Mouse (Mus musculus) gastrocnemius, adult 2 months (tissue): ENCODE results near the gene Kdelr2. TPM values are rescaled to one million over a fixed set of nuclear protein-coding genes. Genes with fewer than 3 reads are reported as not detected.
"Not testable (repeated sequence)": the region's sequence is repeated elsewhere in the genome, so short reads cannot be mapped to it uniquely, and the experiment has no call there.

Experiments
- DNase-seq: peaks from one replicate; pipeline ENCODE4 v3.0.0; 2022
- H3K27ac ChIP-seq: fragments of 200-600 bp; 2 replicates; pipeline ENCODE4 v1.8.1; 2022; ENCODE audit warnings: mild to moderate bottlenecking
- H3K4me3 ChIP-seq: fragments of 200-600 bp; 2 replicates; pipeline ENCODE4 v1.8.1; 2022; ENCODE audit warnings: mild to moderate bottlenecking, moderate library complexity
- CTCF ChIP-seq: fragments of 200-600 bp; IDR thresholded peaks from 2 replicates; pipeline ENCODE4 v1.8.1; 2022; ENCODE audit warnings: antibody characterized with exemption, mild to moderate bottlenecking, moderate library complexity
- intact Hi-C: fragments of 180-260 bp; cut with DNase I; formaldehyde crosslinking; loops from one replicate; pipeline ENCODE4 v1.15.1; 2025
- total RNA-seq, 2 experiments: library from RNA; stranded (reverse); gene quantifications; 2 replicates each; pipeline ENCODE4 v1.2.3; 2021

The Kdelr2 gene
- total RNA-seq, 2 experiments from 2014 or later, result 33.1 to 37.6 TPM

DNA sequence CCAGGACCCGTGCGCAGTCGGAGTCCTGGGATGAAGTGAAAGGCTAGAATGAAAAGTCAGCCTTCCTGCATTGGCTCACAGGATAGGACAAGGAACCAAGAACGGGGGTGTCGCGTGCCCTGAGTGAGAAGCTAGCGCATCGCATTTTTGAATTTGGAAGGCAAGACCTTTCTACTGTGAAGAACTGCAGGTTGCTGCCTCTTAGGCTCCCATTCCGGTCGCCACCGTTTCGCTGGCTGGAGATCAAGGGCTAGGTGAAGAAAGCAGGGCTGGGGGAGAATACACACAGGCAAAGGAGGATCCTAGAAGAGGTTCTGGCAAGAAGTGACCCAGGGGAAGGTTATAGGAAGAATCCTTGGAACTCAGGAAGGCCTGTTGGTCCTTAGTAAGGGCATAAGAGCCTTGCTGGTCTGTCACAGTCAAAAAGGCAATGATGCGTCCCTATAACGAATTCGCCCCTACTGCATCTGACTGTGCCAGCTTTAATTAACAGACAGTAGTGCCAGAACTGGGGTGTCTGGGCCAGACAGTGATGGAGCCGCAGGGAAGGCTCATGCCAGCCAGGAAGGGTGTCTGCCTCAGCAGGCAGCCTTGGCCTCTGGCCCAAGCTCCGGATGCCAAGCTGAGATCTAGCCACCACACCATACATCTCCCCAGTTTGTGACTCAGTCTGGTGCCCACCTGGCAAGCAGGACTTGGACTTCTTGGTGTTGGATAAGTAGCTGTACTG, 33.1 kb upstream of the Kdelr2 start:
- intact Hi-C loops, result no loop called here
- Histone ChIP-seq H3K4me3 (no peak overlapping the region), H3K27ac (no peak overlapping the region)
- TF ChIP-seq CTCF, result no peak
- no peak for DNase-seq

DNA sequence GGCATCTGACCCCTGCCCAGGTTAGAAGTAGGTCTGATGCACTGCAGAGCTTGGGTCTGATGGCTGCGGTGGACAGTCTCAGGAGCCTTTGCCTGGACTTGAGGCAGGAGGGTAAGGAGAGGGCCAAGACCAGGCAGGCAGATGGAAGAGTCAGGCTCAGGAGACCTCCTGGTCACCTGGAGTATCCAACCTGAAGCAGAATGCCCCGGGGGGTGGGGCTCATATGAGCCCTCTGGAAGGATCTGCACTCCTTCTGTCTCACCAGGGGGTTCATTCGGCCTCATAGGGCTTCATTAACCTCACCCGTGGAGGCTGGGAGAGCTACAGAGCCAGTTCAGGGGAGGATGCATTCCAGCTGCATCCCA, 32.5 kb upstream of the Kdelr2 start:
- no peak for TF ChIP-seq CTCF
- H3K27ac ChIP-seq, result no peak overlapping the region
- intact Hi-C loops, result no loop called here
- no peak overlapping the region for H3K4me3 ChIP-seq
- DNase-seq, result no peak

DNA sequence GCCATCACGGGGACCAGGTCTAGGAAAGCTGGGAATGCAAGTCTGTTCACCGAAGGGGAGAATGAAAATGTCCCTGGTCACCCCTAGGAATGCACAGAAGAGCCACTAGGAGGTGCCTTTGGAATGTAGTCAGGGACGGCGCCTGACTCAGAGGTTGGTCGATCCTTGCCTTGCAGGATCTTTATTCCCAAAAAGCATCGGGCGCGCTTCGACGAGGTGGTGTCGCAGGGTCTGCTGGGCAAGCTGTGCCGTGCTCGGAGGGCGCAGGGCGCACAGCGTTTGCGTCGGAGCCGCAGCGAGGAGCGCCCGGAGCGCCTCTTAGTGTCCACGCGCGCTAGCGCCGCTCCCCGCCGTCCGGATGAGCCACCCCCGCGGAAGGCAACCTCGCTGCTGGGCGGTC, 30.8 kb upstream of the Kdelr2 start:
- DNase-seq, result no peak
- intact Hi-C loops, result no loop called here
- no peak overlapping the region for H3K27ac ChIP-seq
- peak; percentile 34; the same call in 1 of the 2 replicates for TF ChIP-seq CTCF
- peak overlapping the region; percentile 62 for H3K4me3 ChIP-seq

DNA sequence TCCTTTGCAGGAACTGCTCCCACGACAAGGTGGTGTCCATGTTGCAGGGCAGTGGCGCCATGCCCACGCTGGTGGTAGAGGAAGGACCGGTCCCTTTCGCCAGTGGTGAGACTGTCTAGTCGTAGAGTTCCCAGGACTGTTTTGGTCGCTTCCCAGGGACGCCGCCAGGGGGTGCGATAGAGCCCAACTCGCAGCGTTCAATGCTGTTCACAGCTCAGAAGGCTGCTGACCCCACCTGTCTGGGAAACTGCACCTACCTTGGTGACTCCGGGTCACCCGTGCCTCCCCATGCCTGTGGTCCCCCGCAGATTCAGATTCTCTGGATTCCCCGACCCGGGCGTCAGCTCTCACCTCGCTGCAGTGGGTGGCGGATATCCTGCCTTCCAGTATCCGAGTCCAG, 28.4 kb upstream of the Kdelr2 start:
- Histone ChIP-seq H3K27ac (no peak overlapping the region), H3K4me3 (peak overlapping the region; percentile 30)
- intact Hi-C loops, result loop anchor here (5.0 kb wide), 1 partner anchor 47 kb away; no protein-coding TSS in a partner anchor
- peak; percentile 73 for DNase-seq
- TF ChIP-seq CTCF, result peak; percentile 89

DNA sequence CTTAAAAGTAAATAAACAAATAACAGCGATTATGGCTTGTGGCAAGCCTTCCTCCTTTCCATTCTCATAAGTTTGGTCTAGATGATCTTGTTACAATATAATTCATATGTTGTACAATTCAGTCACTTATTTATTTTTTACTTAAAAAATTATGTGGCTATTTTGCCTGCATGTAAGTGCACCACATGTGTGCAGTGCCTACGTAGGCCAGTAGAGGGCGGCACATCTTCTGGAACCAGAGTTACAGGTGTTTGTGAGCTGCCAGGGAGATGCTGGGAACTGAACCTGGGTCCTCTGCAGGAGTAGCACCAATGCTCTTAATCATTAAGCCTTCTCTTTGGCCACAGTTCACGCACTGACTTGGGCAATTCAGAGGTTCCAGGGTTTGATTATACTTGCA, 27.5 kb upstream of the Kdelr2 start:
- peak; percentile 12; the same call in 1 of the 2 replicates for TF ChIP-seq CTCF
- no peak for DNase-seq
- Histone ChIP-seq H3K4me3 (no peak overlapping the region), H3K27ac (no peak overlapping the region)
- intact Hi-C loops, result loop anchor here (5.0 kb wide), 1 partner anchor 46 kb away; no protein-coding TSS in a partner anchor

DNA sequence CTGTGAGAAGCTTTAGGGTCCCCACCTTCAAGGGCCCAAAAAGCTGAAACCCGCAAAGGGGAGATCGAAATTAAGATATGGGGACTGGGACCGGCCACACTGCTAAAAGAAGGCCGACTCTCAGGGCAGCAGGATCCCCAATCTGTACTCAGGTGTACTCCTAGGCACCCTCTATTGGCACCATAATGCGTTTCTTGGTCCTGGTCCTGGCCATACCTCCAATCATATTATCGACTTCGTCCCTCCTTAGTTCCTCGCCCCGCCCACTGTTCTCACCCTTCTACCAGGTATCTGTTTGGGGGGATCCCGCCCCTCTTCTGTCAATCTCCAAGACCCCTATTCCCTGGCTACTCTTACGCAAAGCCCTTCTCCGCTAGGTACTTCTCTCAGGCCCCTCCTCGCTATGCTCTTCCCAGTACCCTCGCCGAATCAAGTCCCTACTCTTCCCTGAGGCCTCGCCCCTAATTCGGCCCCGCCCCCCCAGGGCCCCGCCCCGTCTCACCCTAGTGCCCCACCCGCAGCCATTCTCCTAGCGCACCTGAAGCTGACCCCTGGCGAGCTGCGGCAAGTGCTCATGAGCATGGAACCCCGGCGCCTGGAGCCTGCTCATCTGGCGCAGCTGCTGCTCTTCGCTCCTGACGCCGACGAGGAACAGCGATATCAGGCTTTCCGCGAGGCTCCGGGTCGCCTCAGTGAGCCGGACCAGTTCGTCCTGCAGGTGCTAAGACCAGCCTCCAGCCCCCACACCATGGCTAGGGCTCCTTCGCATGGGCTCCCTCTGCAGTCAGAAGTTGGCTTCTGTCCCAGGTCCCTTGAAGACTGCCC, 16.6 kb upstream of the Kdelr2 start:
- no peak for DNase-seq
- peak overlapping the region; percentile 58 for H3K4me3 ChIP-seq
- H3K27ac ChIP-seq, result no peak overlapping the region
- no peak for TF ChIP-seq CTCF
- intact Hi-C loops, result no loop called here

DNA sequence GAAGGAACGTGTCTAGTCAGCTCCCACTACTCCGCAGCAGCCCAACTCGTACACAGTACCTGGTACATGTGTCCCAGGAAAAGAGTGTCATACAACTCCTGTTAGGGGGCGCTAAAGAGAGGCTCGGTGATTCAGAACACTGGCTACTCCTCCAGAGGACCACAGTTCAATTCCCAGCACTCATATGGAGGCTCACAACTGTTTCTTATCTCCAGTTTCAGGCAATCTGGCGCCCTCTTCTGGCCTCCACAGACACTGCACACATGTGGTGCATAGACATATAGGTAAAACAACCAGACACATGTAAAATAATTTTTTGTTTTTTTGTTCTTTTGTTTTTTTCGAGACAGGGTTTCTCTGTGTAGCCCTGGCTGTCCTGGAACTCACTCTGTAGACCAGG, 9.5 kb upstream of the Kdelr2 start:
- no peak for DNase-seq
- peak; percentile 29; the same call in 1 of the 2 replicates for TF ChIP-seq CTCF

DNA sequence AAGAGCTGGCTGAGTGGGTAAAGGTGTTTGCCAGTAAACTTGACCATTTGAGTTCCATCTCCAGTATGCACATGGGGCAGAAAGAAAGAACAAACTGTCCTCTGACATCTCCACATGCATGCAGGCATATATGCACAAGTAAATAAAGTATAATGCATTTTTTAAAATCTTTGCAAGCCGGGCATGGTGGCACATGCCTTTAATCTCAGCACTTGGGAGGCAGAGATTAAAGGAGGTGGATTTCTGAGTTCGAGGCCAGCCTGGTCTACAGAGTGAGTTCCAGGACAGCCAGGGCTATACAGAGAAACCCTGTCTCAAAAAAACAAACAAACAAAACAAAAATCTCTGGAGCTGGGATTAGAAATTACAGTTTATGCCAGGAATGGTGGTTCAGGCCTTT, 8.7 kb upstream of the Kdelr2 start:
- intact Hi-C loops, H3K27ac ChIP-seq, DNase-seq, H3K4me3 ChIP-seq: not testable (repeated sequence)

More for the DNA sequence above, 9.5 kb upstream of the Kdelr2 start:
- Histone ChIP-seq H3K27ac (no peak overlapping the region), H3K4me3 (no peak overlapping the region)
- intact Hi-C loops, result no loop called here

DNA sequence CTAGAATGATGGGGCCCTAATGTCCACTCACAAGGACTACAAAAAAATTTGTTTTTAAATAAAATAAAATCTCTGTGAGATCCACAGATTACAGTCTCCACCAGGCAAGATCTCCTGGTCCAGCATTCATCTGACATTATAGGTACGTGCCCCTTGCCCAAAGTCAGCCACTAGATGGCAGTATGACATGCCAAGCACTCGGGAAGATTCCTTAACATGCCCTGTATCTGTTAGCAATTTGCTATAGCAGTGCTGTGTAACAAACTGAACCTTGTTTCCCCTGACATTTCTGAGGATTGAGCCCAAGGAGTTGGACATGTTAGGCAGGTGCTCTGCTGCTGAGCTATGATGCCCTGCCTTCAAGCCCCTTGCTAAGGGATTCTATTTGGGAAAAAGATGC, 8.0 kb upstream of the Kdelr2 start:
- no peak for DNase-seq
- H3K4me3 ChIP-seq, result no peak overlapping the region
- no peak overlapping the region for H3K27ac ChIP-seq
- TF ChIP-seq CTCF, result peak; percentile 63
- intact Hi-C loops, result no loop called here

DNA sequence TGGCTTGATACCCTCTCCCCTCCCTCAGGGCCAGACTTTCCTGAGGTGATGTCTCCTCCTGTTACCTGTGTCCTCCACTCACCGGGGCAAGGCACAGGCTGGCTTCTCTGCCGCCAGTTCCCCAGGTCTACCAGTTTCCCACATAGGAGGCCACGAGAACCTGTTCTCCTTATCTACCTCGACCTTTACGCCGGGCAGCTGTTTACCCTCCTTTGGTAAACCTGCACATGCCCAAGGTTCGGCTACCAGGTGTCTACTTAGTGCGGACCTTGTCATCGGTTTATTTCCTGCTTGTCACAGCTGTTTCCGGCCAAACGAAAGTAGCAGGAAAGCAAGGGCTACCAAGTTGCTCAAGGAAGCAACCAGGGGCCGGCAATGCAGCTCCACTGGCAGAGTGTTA, 3.1 kb upstream of the Kdelr2 start:
- H3K27ac ChIP-seq, result no peak overlapping the region
- intact Hi-C loops, result loop anchor here (5.0 kb wide), 1 partner anchor 73 kb away; the partner anchor contains the start of gene Zdhhc4
- DNase-seq, result no peak
- no peak overlapping the region for H3K4me3 ChIP-seq
- no peak for TF ChIP-seq CTCF

DNA sequence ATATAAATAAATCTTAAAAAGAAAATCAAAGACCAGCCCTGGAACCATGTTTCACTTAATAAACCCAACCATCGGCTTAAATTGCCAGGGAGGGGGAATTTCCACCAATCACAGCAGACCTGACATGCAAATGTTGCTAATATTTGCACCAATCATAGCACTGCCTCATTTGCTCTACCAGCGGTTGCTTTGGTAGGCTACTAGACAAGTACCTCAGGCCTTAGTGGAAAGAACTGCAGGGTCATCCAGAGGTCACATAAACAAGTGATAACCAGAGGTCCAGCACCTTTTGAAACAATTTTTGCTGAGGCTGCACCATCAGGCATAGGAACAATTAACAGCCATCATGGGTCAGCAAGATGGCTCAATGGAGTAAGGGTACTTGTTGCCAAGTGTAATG, 2.1 kb upstream of the Kdelr2 start:
- no peak overlapping the region for H3K4me3 ChIP-seq
- no peak for TF ChIP-seq CTCF
- DNase-seq, result no peak
- H3K27ac ChIP-seq, result no peak overlapping the region
- intact Hi-C loops, result loop anchor here (5.0 kb wide), 1 partner anchor 74 kb away; the partner anchor contains the start of gene Zdhhc4

DNA sequence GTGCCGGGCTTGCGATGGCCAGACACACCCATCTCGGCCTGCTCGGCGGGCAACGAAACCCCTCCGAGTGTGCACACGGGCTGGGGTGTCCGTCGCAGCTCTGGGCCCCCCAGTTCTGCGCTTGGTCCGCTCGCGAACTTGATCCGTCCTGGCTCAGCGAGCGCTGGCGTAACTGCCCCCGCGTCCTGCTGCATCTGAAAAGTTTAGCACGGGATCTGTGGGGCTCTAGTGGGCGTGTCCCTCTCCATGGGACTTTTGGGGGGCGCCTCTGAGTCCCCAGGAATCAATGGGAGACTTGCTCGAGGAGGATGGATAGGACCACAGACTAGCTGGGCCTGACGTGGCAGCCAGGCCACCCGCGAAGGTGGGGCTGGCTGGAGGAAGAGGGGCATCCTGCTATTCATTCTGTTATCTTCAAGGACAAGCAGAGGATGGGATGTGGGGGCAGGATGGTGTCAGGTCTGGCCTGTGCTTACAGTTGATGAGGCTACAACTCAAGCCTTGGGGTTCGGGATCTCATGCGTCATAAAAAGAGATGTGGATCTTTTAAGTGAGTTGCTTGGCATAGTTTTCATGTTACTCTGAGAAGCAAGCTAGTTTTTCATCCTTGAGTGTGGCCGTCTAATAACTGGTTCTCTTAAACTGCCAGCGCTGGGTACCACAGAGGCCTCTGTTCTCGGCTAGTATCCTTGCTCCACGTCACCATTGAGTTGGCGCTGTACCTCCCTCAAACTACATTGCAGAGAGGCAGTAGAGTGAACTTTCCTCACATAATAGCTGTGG, 701 bp downstream of the Kdelr2 start:
- no peak for DNase-seq
- Histone ChIP-seq H3K27ac (peak overlapping the region; percentile 98), H3K4me3 (peak overlapping the region; percentile 75)
- TF ChIP-seq CTCF, result no peak
- intact Hi-C loops, result loop anchor here (5.0 kb wide), 1 partner anchor 77 kb away; the partner anchor contains the start of gene Zdhhc4
